Mouse (Mus musculus) small intestine, adult 2 months (tissue): ENCODE measurements around the gene Dcaf12.

Experiments used
- CTCF ChIP-seq: fragments of 200-500 bp; IDR thresholded peaks from 2 replicates; pipeline ENCODE4 v1.5.1; 2012; ENCODE audit warnings: low read depth, mild to moderate bottlenecking, control low read depth, inconsistent platforms, low read length, moderate library complexity, mixed read lengths; ENCODE audit not compliant: insufficient replicate concordance, insufficient read length; ENCODE audit errors: extremely low read depth
- POLR2A ChIP-seq: fragments of 200-500 bp; IDR thresholded peaks from 2 replicates; pipeline ENCODE4 v1.6.1; 2012; ENCODE audit warnings: low read depth, mild to moderate bottlenecking, control low read depth, inconsistent platforms, low read length, moderate library complexity

DNA sequence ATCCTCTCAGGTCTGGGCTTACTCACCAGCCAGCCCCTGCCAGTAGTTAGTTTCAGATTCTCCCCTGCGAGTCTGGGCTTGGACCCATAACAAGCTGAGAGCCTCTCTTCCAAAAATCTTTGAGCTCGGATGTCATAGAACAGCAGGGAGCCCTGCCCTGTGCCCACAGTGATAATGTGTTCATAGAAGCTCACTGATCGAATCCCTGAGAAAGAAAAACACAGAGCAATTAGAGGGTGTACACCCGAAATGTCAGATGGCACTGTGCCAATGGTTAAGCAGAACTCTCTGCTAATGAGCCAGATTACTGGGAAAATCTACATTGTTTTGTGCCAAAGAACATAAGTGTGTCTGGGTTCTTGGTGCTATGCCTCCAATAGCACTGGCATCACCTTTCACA is 20.8 kb downstream of the Dcaf12 start:
- TF ChIP-seq POLR2A (no peak), CTCF (no peak)
